Mouse (Mus musculus) midbrain, embryonic 14.5 days (tissue): ENCODE measurements around the gene Psme4. TPM values are rescaled to one million over a fixed set of nuclear protein-coding genes. Genes with fewer than 3 reads are reported as not detected.

Experiments
- ATAC-seq: fragments of 200-750 bp; cut with Nextera tagmentation; 2 replicates; pipeline ENCODE4 v1.8.0; 2017; ENCODE audit warnings: moderate number of reproducible peaks, moderate library complexity; ENCODE audit not compliant: low FRiP score, low TSS enrichment
- DNase-seq: peaks from one replicate; pipeline ENCODE4 v3.0.0-alpha.2; 2015
- H3K27ac ChIP-seq: fragments of 300-500 bp; sonication (generic); replicated peaks from 2 replicates; pipeline ENCODE4 v1.5.1; 2014; ENCODE audit warnings: mild to moderate bottlenecking, low read depth, low read length, moderate library complexity
- H3K27me3 ChIP-seq: fragments of 300-500 bp; sonication (generic); 2 replicates; pipeline ENCODE4 v1.6.1; 2014; ENCODE audit warnings: low read length, control low read depth, mixed read lengths; ENCODE audit not compliant: control insufficient read depth, insufficient read depth
- H3K36me3 ChIP-seq: fragments of 300-500 bp; sonication (generic); 2 replicates; pipeline ENCODE4 v1.6.1; 2014; ENCODE audit warnings: low read length, control low read depth; ENCODE audit not compliant: control insufficient read depth, insufficient read depth
- H3K4me1 ChIP-seq: fragments of 300-500 bp; sonication (generic); 2 replicates; pipeline ENCODE4 v1.6.1; 2014; ENCODE audit warnings: mild to moderate bottlenecking, antibody characterized with exemption, low read length, control low read depth; ENCODE audit not compliant: control insufficient read depth, insufficient read depth
- H3K4me2 ChIP-seq: fragments of 300-500 bp; sonication (generic); 2 replicates; pipeline ENCODE4 v1.6.1; 2014; ENCODE audit warnings: mild to moderate bottlenecking, low read length, moderate library complexity
- H3K4me3 ChIP-seq: fragments of 300-500 bp; sonication (generic); replicated peaks from 2 replicates; pipeline ENCODE4 v1.5.1; 2014; ENCODE audit warnings: low read depth, low read length
- H3K9ac ChIP-seq: fragments of 300-500 bp; sonication (generic); replicated peaks from 2 replicates; pipeline ENCODE4 v1.6.1; 2014; ENCODE audit warnings: mild to moderate bottlenecking, low read length, moderate library complexity
- H3K9me3 ChIP-seq: fragments of 300-500 bp; sonication (generic); 2 replicates; pipeline ENCODE4 v1.6.1; 2016; ENCODE audit warnings: low read length, control low read depth, mixed read lengths; ENCODE audit not compliant: control insufficient read depth
- WGBS: fragments of 180-500 bp; shearing (Covaris S2); extraction: QIAGEN DNeasy Blood & Tissue Kit; methylation state at CpG from one replicate; pipeline ENCODE4 v1.1.7; 2014; 5-methylcytosine and 5-hydroxymethylcytosine counted together
- polyA plus RNA-seq: library from polyadenylated mRNA; unstranded; fragments of >200 nt; fragmentation: Nextera tagmentation; extraction: Ambion mirVana; gene quantifications from 2 replicates; pipeline ENCODE4 v1.2.1, GENCODE M21; 2014

Psme4 gene
- 28.8 and 30.9 TPM in 2 replicates for polyA plus RNA-seq

DNA sequence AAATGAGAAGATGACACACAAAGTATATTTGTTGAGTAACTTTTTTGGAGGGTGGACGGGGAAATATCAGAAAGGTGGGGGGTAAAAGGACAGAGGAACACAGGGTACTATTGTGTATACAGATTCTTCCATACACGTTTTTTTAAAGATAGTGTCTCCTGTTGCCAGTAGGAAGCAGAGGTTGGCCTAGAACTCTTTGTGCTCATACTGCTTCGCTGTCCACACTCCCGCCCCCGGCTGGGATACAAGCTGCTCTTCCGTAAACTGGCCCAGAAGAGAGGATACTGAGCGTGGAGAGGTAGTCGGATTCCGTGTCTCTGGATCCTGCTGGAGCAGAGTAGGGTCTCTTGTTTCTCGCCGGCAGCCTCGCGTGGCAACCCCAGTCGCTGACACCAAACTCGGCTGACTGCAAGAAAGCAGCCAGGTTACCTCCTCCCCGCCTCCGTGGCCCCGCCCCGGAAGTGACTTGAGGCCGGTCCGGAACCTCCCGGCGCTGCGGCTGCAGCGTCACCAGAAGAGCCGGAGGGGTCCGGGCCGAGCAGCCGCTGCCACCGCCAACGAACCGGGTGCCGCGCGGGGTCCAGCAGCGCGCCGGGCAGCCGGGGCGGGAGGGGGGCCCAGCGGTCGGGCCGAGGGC is at the start of gene Psme4:
Gene Psme4, plus strand, starts transcription at position 460 of the 637 bp plus-strand sequence.
- Histone ChIP-seq H3K27ac (peak within 1 kb of the TSS; percentile 96), H3K27me3 (no peaks in the 10 kb centered on the region), H3K4me3 (peak within 1 kb of the TSS; percentile 75), H3K4me1 (peaks cover 17% of the 10 kb centered on the region), H3K4me2 (peak within 1 kb of the TSS; percentile 62), H3K9ac (peak within 1 kb of the TSS; percentile 97), H3K36me3 (no peaks in the 10 kb centered on the region), H3K9me3 (no peaks in the 10 kb centered on the region)
- WGBS = 1% methylated on average over 43 of the region's 43 CpGs
- ATAC-seq (peak; percentile 97), DNase-seq (peak; percentile 97)

GRCm38 (mm10) chr11:30723438-30723837 is 48.1 kb upstream of the Psme4 start:
- no peak overlapping the region for H3K27ac ChIP-seq
- H3K27me3 ChIP-seq = no peaks in the 10 kb centered on the region
- DNase-seq (no peak), ATAC-seq (no peak)
- 62% methylated on average over 5 of the region's 5 CpGs for WGBS
- no peak overlapping the region for H3K9ac ChIP-seq
- H3K4me1 ChIP-seq = no peaks in the 10 kb centered on the region
- H3K4me3 ChIP-seq = no peak overlapping the region
- no peaks in the 10 kb centered on the region for H3K9me3 ChIP-seq
- H3K36me3 ChIP-seq = no peaks in the 10 kb centered on the region
- H3K4me2 ChIP-seq = no peak overlapping the region

DNA sequence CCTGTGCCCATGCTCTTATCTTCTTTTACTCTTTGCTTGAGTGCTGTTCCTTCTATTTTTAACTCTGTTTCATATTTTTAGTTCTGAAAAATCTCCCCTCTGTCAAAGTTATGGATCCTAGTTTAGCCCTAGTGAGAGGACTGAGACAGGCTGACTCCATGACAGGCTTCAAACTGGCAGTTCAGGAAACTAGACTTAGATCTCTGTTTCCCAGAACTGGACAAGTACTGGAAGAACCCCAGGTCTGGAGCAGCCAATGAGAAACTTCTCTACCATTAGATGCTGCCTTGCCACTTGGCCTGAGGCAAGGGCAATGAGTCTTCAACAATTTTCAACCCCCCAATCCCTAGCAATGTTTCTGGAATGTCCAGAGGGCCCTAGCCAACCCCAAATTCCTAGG is 40.8 kb upstream of the Psme4 start:
- DNase-seq (no peak), ATAC-seq (no peak)
- Histone ChIP-seq H3K4me1 (no peaks in the 10 kb centered on the region), H3K27me3 (no peaks in the 10 kb centered on the region), H3K4me3 (no peak overlapping the region), H3K36me3 (no peaks in the 10 kb centered on the region), H3K9me3 (no peaks in the 10 kb centered on the region), H3K4me2 (no peak overlapping the region), H3K27ac (no peak overlapping the region), H3K9ac (no peak overlapping the region)

- H3K27me3 ChIP-seq = no peaks in the 10 kb centered on the region
- H3K9me3 ChIP-seq = no peaks in the 10 kb centered on the region
- no peaks in the 10 kb centered on the region for H3K36me3 ChIP-seq
- no peaks in the 10 kb centered on the region for H3K4me1 ChIP-seq
- no peak for ATAC-seq
- H3K4me2 ChIP-seq = no peak overlapping the region
- no peak overlapping the region for H3K4me3 ChIP-seq
- DNase-seq = no peak
- no peak overlapping the region for H3K9ac ChIP-seq
- no peak overlapping the region for H3K27ac ChIP-seq
These were observed 38.1 kb upstream of the Psme4 start for GRCm38 (mm10) chr11:30733376-30733775.

DNA sequence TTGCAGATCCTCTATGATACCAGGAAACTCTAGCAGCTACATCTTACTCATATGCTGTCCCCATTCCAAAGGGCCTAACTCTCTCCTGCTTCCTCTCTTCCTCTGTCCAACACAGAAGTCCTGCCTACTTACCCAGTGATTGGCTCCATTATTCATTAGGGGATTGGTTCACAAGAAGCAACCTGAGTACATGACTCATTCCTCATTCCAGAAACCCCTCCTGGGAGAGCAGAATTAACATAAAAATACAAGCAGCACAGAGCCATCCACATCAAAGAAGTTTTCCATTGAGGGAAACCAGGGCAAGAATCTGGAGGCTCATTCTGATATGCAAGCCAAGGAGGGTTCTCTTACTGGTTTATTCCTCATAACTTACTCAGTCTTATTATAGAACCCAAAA is 27.5 kb upstream of the Psme4 start:
- H3K27ac ChIP-seq = no peak overlapping the region
- H3K4me2 ChIP-seq = no peak overlapping the region
- ATAC-seq (no peak), DNase-seq (no peak)
- no peaks in the 10 kb centered on the region for H3K9me3 ChIP-seq
- no peaks in the 10 kb centered on the region for H3K27me3 ChIP-seq
- H3K36me3 ChIP-seq = no peaks in the 10 kb centered on the region
- H3K9ac ChIP-seq = no peak overlapping the region
- H3K4me3 ChIP-seq = no peak overlapping the region
- no peaks in the 10 kb centered on the region for H3K4me1 ChIP-seq

- H3K27me3 ChIP-seq = no peaks in the 10 kb centered on the region
- no peaks in the 10 kb centered on the region for H3K36me3 ChIP-seq
- no peak overlapping the region for H3K9ac ChIP-seq
- no peaks in the 10 kb centered on the region for H3K4me1 ChIP-seq
- DNase-seq (no peak), ATAC-seq (no peak)
- H3K27ac ChIP-seq = no peak overlapping the region
- no peak overlapping the region for H3K4me3 ChIP-seq
- H3K9me3 ChIP-seq = no peaks in the 10 kb centered on the region
- WGBS = 90% methylated on average over 3 of the region's 3 CpGs
- H3K4me2 ChIP-seq = no peak overlapping the region
These were observed 22.6 kb upstream of the Psme4 start for GRCm38 (mm10) chr11:30748938-30749337.

GRCm38 (mm10) chr11:30749587-30749986 is 21.9 kb upstream of the Psme4 start:
- no peak overlapping the region for H3K9ac ChIP-seq
- no peak overlapping the region for H3K27ac ChIP-seq
- H3K4me2 ChIP-seq = no peak overlapping the region
- no peak for DNase-seq
- H3K4me3 ChIP-seq = no peak overlapping the region
- H3K9me3 ChIP-seq = no peaks in the 10 kb centered on the region
- 17% methylated on average over 3 of the region's 3 CpGs for WGBS
- H3K36me3 ChIP-seq = no peaks in the 10 kb centered on the region
- no peaks in the 10 kb centered on the region for H3K4me1 ChIP-seq
- ATAC-seq = no peak
- H3K27me3 ChIP-seq = no peaks in the 10 kb centered on the region

GRCm38 (mm10) chr11:30750039-30750823 is 21.3 kb upstream of the Psme4 start:
- Histone ChIP-seq H3K9me3 (no peaks in the 10 kb centered on the region), H3K9ac (no peak overlapping the region), H3K4me3 (no peak overlapping the region), H3K4me1 (no peaks in the 10 kb centered on the region), H3K36me3 (no peaks in the 10 kb centered on the region), H3K27ac (no peak overlapping the region), H3K4me2 (no peak overlapping the region), H3K27me3 (no peaks in the 10 kb centered on the region)
- no peak for DNase-seq
- 45% methylated on average over 3 of the region's 3 CpGs for WGBS
- no peak for ATAC-seq

GRCm38 (mm10) chr11:30752956-30753355 is 18.6 kb upstream of the Psme4 start:
- Histone ChIP-seq H3K4me2 (no peak overlapping the region), H3K27me3 (no peaks in the 10 kb centered on the region), H3K36me3 (no peaks in the 10 kb centered on the region), H3K9me3 (no peaks in the 10 kb centered on the region), H3K4me1 (no peaks in the 10 kb centered on the region), H3K4me3 (no peak overlapping the region), H3K9ac (no peak overlapping the region), H3K27ac (no peak overlapping the region)
- no peak for ATAC-seq
- no peak for DNase-seq
- WGBS = 88% methylated on average over 3 of the region's 3 CpGs
